Mouse (Mus musculus): ENCODE data around the gene Pacsin3. TPM values are rescaled to one million over a fixed set of nuclear protein-coding genes. Genes with fewer than 3 reads are reported as not detected.

Gene Pacsin3
- total RNA-seq, 2 experiments from 2014 or later, result 25.6 to 27.6 TPM

DNA sequence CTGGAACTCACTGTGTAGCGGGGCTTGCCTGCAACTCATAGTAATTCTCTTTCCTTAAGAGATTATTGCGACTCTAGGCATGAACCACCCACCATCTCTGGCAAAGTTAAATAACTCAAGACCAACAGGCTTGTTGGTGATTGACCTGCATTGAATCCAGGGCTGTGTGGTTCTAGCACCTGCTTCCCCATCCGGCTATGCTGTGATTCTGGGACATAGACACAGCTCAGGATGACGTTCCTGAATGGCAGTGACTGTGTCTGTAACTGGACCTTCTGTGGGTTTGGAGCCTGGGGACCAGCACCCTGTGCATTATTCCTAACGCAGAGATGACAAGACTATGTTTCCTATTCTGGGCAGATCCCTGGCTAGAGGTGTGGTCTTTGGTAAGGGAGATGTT lies 40.1 kb downstream of the Pacsin3 start:
- H3K27ac ChIP-seq, result no peak overlapping the region
- TF ChIP-seq CTCF (conservative IDR thresholded peaks at IDR 0.05), result no peak
- no peak for DNase-seq (ENCODE audit: low spot score in 2 of 2)
- no peak overlapping the region for H3K4me3 ChIP-seq

DNA sequence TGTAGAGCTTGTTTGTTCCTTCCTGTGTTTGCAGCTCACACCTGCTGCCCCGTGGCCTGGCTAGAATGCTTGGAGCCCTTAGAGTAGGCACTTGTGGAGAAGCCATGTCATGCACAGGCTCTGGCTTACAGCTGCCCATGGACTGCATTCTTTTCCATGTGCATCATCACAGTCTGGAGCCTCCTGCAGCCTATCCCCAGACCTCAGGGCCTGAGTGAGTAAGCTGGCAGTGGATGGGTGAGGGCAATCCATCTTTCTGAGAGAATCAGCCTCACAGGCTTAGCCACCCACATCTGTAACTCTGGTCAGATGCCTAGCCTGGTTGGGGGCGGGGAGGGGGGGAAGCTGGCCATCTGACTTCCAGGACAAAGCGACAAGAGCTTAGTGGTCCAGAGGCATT lies 43.4 kb downstream of the Pacsin3 start:
- TF ChIP-seq CTCF (conservative IDR thresholded peaks at IDR 0.05), result no peak
- H3K27ac ChIP-seq, result no peak overlapping the region
- no peak overlapping the region for H3K4me3 ChIP-seq
- DNase-seq (ENCODE audit: low spot score in 2 of 2), result no peak

DNA sequence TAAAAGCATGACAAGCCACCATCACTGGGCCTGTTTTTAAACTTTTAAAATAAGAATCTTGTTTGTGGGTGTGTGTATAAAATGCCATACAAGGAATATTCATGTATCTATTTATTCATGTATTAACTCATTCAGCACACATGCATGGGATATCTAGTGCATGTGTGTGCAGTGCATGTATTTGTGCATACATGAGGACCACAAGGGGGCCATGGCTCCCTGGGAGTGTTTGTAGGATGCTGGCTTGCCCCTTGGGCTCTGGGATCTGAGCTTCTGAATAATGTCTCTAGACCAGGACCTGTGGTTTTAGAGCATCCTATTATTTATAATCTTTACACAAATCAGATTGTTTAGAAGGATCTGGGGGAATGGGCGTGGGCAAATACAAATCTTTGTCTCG lies 45.0 kb downstream of the Pacsin3 start:
- no peak overlapping the region for H3K27ac ChIP-seq
- H3K4me3 ChIP-seq, result no peak overlapping the region
- peak; percentile 45 for TF ChIP-seq CTCF (conservative IDR thresholded peaks at IDR 0.05)
- DNase-seq (ENCODE audit: low spot score in 2 of 2), result no peak

DNA sequence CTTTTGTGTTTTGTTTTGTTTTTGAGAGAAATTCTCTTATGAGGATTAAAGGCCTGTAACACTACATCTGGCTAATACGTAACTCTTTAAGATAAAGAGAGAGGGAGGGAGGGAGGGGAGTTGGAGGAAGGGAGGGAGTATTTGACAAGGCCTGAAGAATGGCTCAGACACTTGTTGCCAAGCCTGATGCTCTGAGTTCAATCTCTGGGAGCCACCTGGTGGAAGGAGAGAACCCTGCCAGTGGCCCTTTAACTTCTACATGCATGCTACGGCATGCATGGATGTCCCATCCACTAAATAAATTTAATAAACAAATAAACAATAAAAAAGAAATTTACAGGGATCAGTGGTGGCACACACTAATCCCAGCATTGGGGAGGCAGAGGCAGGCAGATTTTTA lies 46.1 kb downstream of the Pacsin3 start:
- H3K27ac ChIP-seq, result peak overlapping the region; percentile 88; the same call in 1 of the 2 replicates

GRCm38 (mm10) chr2:91302845-91303244 lies 47.1 kb downstream of the Pacsin3 start:
- DNase-seq (ENCODE audit: low spot score in 2 of 2), result peak; percentile 55 to 73
- H3K27ac ChIP-seq, result peak overlapping the region; percentile 88

More for the DNA sequence above, 46.1 kb downstream of the Pacsin3 start:
- no peak for DNase-seq (ENCODE audit: low spot score in 2 of 2)
- TF ChIP-seq CTCF (conservative IDR thresholded peaks at IDR 0.05), result peak; percentile 40
- H3K4me3 ChIP-seq, result no peak overlapping the region

GRCm38 (mm10) chr2:91305926-91306325 lies 50.2 kb downstream of the Pacsin3 start:
- TF ChIP-seq CTCF (conservative IDR thresholded peaks at IDR 0.05), result no peak
- no peak for DNase-seq (ENCODE audit: low spot score in 2 of 2)
- Histone ChIP-seq H3K27ac (no peak overlapping the region), H3K4me3 (no peak overlapping the region)

More at GRCm38 (mm10) chr2:91302845-91303244, 47.1 kb downstream of the Pacsin3 start:
- H3K4me3 ChIP-seq, result no peak overlapping the region
- no peak for TF ChIP-seq CTCF (conservative IDR thresholded peaks at IDR 0.05)

- no peak for DNase-seq (ENCODE audit: low spot score in 2 of 2)
- TF ChIP-seq CTCF (conservative IDR thresholded peaks at IDR 0.05), result no peak
- Histone ChIP-seq H3K27ac (no peak overlapping the region), H3K4me3 (no peak overlapping the region)
Measured at GRCm38 (mm10) chr2:91306589-91306988, 50.8 kb downstream of the Pacsin3 start.

- TF ChIP-seq CTCF (conservative IDR thresholded peaks at IDR 0.05), result no peak
- H3K4me3 ChIP-seq, result no peak overlapping the region
- no peak for DNase-seq (ENCODE audit: low spot score in 2 of 2)
- peak overlapping the region; percentile 19; the same call in 1 of the 2 replicates for H3K27ac ChIP-seq
Measured at GRCm38 (mm10) chr2:91308680-91309079, 52.9 kb downstream of the Pacsin3 start.

GRCm38 (mm10) chr2:91309546-91309945 lies 53.8 kb downstream of the Pacsin3 start:
- DNase-seq (ENCODE audit: low spot score in 2 of 2), result no peak
- H3K27ac ChIP-seq, result no peak overlapping the region
- no peak overlapping the region for H3K4me3 ChIP-seq
- TF ChIP-seq CTCF (conservative IDR thresholded peaks at IDR 0.05), result no peak

DNA sequence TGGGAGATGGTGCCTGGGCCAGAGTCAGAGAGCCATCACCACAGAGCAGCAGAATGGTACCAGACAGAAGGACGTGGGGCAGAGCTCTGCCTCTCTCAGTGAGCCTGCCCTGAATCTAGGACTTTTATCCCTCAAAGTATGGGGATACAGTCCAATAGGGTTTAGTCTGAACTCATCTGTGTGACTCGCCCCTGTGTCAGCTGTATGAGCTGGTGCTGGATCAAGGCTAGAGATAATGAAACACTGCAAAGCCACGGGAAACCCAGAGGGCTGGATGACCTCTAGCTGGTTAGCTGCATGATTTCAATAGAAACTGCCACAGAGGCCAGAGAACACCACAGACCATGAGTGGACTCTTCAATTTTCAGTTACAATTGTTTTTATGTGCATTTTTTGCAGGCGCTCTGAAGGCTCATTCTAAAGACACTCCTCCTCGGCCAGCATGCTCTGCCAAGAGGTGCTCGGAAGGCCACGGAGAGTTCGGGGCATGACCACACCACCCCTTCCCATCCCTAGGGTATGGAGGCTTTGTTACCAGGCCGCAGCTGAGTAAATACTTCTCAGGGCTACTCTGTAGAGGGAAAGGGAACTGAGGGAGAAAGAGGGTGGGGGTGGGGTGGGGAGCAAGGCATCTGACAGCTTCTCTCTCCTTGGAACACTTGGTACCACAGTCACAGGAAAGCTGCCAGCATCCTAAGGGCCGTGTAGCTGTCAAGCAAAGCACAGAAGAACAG lies 57.0 kb downstream of the Pacsin3 start:
- peak in 1 of 2 experiments; percentile 44 for DNase-seq (ENCODE audit: low spot score in 2 of 2)
- H3K27ac ChIP-seq, result peak overlapping the region; percentile 76
- no peak for TF ChIP-seq CTCF (conservative IDR thresholded peaks at IDR 0.05)
- no peak overlapping the region for H3K4me3 ChIP-seq

GRCm38 (mm10) chr2:91314184-91314583 lies 58.4 kb downstream of the Pacsin3 start:
- no peak for DNase-seq (ENCODE audit: low spot score in 2 of 2)
- H3K4me3 ChIP-seq, result no peak overlapping the region

More at GRCm38 (mm10) chr2:91314184-91314583, 58.4 kb downstream of the Pacsin3 start:
- TF ChIP-seq CTCF (conservative IDR thresholded peaks at IDR 0.05), result no peak
- peak overlapping the region; percentile 76; the same call in 1 of the 2 replicates for H3K27ac ChIP-seq

Other genes starting within 250 kb of the Pacsin3 start
- under 1 TPM in 1 of 2 experiments, not detected in 1; 0.31 TPM for gene Rapsn, start 220.3 kb upstream of the Pacsin3 start, total RNA-seq (2021)
- gene Psmc3, start 201.9 kb upstream of the Pacsin3 start, total RNA-seq (2021), result 100 to 1,000 TPM; 203 to 215 TPM
- 10 to 100 TPM; 33.7 to 37.3 TPM for gene Slc39a13, start 185.5 kb upstream of the Pacsin3 start, total RNA-seq (2021)
- gene Spi1, start 173.6 kb upstream of the Pacsin3 start, total RNA-seq (2021), result 1 to 10 TPM; 2.4 to 5.4 TPM
- under 1 TPM in 1 of 2 experiments, not detected in 1; 0.07 TPM for gene Mybpc3, start 137.8 kb upstream of the Pacsin3 start, total RNA-seq (2021)
- 100 to 1,000 TPM; 250 to 258 TPM for gene Madd, start 72.1 kb upstream of the Pacsin3 start, total RNA-seq (2021)
- gene Nr1h3, start 53.1 kb upstream of the Pacsin3 start, total RNA-seq (2021), result 1 to 10 TPM; 4.5 to 5.9 TPM
- gene Acp2, start 53.1 kb upstream of the Pacsin3 start, total RNA-seq (2021), result 10 to 100 TPM; 50.5 to 57.5 TPM
- gene Ddb2, start 19.0 kb upstream of the Pacsin3 start, total RNA-seq (2021), result 10 to 100 TPM; 12.9 to 13.1 TPM
- 10 to 100 TPM; 75.6 to 81.3 TPM for gene Arfgap2, start 9.0 kb downstream of the Pacsin3 start, total RNA-seq (2021)
- 100 to 1,000 TPM; 110 to 122 TPM for gene 1110051M20Rik, start 188.8 kb downstream of the Pacsin3 start, total RNA-seq (2021)
- 10 to 100 TPM; 30.1 to 30.6 TPM for gene Lrp4, start 201.6 kb downstream of the Pacsin3 start, total RNA-seq (2021)